Mouse (Mus musculus): ENCODE results near the gene Ccnyl1.

GRCm38 (mm10) chr1:64757766-64758165 is 67.5 kb downstream of the Ccnyl1 start:
- TF ChIP-seq CTCF (IDR thresholded peaks at IDR 0.05; ENCODE audit: extremely low read depth, insufficient read depth, insufficient read length, insufficient replicate concordance) = no peak
- no peak for TF ChIP-seq POLR2A (IDR thresholded peaks at IDR 0.05; ENCODE audit: low read depth, low read length)

All from spleen, adult 2 months (tissue).